Mouse (Mus musculus) liver, adult 2 months (tissue): ENCODE measurements at regions not wholly inside any gene's neighbourhood (a gene's known extent, or its start where the extent isn't known, plus 50 kb on each side); places are given as distances from the start of the nearest gene placed in this dataset.

Source experiments
- DNase-seq: peaks from one replicate; pipeline ENCODE4 v3.0.0-alpha.2; 2011; ENCODE audit warnings: low read depth, low spot score; ENCODE audit errors: extremely low read depth
- H3K27ac ChIP-seq: fragments of 200-500 bp; replicated peaks from 2 replicates; pipeline ENCODE4 v1.5.1; 2012; ENCODE audit warnings: low read depth, mild to moderate bottlenecking, control low read depth, inconsistent platforms, low read length; ENCODE audit not compliant: insufficient read depth
- H3K27me3 ChIP-seq: fragments of 200-500 bp; 2 replicates; pipeline ENCODE4 v1.6.1; 2012; ENCODE audit warnings: mild to moderate bottlenecking, moderate library complexity, low read length, inconsistent platforms; ENCODE audit not compliant: control insufficient read depth, insufficient read depth
- H3K36me3 ChIP-seq: fragments of 200-500 bp; 2 replicates; pipeline ENCODE4 v1.6.1; 2012; ENCODE audit warnings: low read length, inconsistent platforms; ENCODE audit not compliant: control insufficient read depth, insufficient read depth
- H3K4me1 ChIP-seq: fragments of 200-500 bp; 2 replicates; pipeline ENCODE4 v1.6.1; 2011; ENCODE audit warnings: low read length; ENCODE audit not compliant: control insufficient read depth, insufficient read depth
- H3K4me3 ChIP-seq: fragments of 200-500 bp; 2 replicates; pipeline ENCODE4 v1.5.1; 2011; ENCODE audit warnings: low read depth, mild to moderate bottlenecking, control low read depth, low read length, moderate library complexity; ENCODE audit not compliant: insufficient read depth
- H3K79me2 ChIP-seq: fragments of 200-500 bp; 2 replicates; pipeline ENCODE4 v1.6.1; 2012; ENCODE audit warnings: inconsistent platforms, mild to moderate bottlenecking, low read length, moderate library complexity; ENCODE audit not compliant: control insufficient read depth, insufficient read depth
- H3K9ac ChIP-seq: fragments of 200-500 bp; 2 replicates; pipeline ENCODE4 v1.6.1; 2012; ENCODE audit warnings: low read depth, mild to moderate bottlenecking, control low read depth, inconsistent platforms, low read length
- CTCF ChIP-seq: fragments of 200-500 bp; IDR thresholded peaks from 2 replicates; pipeline ENCODE4 v1.5.1; 2011; ENCODE audit warnings: low read depth, low read length, control low read depth
- POLR2A ChIP-seq: fragments of 200-500 bp; IDR thresholded peaks from 2 replicates; pipeline ENCODE4 v1.6.1; 2011; ENCODE audit warnings: low read length, control low read depth; ENCODE audit not compliant: insufficient read depth; ENCODE audit errors: extremely low read depth
- WGBS: fragments of 180-500 bp; shearing (Covaris S2); methylation state at CpG from one replicate; pipeline ENCODE4 v1.1.7; 2018; 5-methylcytosine and 5-hydroxymethylcytosine counted together

- no peaks in the 10 kb centered on the region for H3K36me3 ChIP-seq
Measured at GRCm38 (mm10) chr5:75248279-75248678, 96.2 kb downstream of the Pdgfra start.

DNA sequence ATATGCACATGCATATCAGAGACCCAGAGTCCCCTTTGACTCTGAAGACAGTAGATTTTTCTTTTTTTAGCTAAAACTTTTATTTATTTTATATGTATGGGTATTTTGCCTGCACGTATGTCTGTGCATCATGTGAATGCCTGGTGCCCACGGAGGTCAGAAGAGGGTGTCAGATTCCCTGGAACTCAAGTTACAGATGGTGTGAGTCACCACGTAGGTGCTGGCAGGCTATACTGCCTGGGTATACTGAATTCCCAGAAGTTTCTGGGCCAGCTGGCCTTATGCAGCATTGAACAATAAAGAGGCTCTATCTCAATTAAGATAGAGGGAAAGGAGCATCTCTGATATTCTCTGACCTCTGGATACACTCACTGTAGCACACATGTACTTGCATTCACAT lies 97.6 kb downstream of the Pdgfra start:
- Histone ChIP-seq H3K4me3 (no peak overlapping the region), H3K36me3 (no peaks in the 10 kb centered on the region), H3K79me2 (no peaks in the 10 kb centered on the region), H3K9ac (no peak overlapping the region), H3K27ac (no peak overlapping the region), H3K4me1 (peaks cover 3% of the 10 kb centered on the region; the same call in 1 of the 2 replicates), H3K27me3 (no peaks in the 10 kb centered on the region)
- TF ChIP-seq POLR2A = no peak
- no peak for TF ChIP-seq CTCF
- no peak for DNase-seq
- WGBS = 89% methylated on average over 3 of the region's 3 CpGs

More at GRCm38 (mm10) chr5:75248279-75248678, 96.2 kb downstream of the Pdgfra start:
- no peak overlapping the region for H3K4me3 ChIP-seq
- no peak overlapping the region for H3K27ac ChIP-seq
- H3K27me3 ChIP-seq = no peaks in the 10 kb centered on the region
- no peaks in the 10 kb centered on the region for H3K79me2 ChIP-seq
- 93% methylated on average over 6 of the region's 6 CpGs for WGBS
- no peak overlapping the region for H3K9ac ChIP-seq
- DNase-seq = no peak
- TF ChIP-seq CTCF = no peak
- TF ChIP-seq POLR2A = no peak
- no peaks in the 10 kb centered on the region for H3K4me1 ChIP-seq

DNA sequence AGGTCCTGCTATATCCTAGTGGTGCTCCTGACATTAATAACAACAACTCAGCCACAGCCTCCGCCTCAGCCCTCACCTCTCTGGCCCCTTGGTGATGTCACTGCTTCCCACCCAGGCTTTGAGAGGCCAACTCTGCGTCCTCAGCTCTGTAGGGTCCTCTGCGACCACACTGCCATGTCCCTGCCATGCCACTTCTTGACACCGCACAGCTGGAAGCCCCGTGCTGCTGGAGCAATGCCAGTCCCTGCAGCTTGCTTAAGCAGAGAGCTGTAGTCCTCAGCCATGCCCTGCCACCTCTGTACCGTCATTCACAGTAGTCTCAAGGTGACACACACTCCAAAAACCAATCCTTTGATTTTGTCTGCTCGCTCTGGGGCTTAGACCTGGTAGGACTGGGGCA lies 101.3 kb downstream of the Pdgfra start:
- peaks cover 3% of the 10 kb centered on the region; the same call in 1 of the 2 replicates for H3K4me1 ChIP-seq
- TF ChIP-seq CTCF (no peak), POLR2A (no peak)
- no peak overlapping the region for H3K4me3 ChIP-seq
- DNase-seq = no peak
- no peaks in the 10 kb centered on the region for H3K27me3 ChIP-seq
- no peaks in the 10 kb centered on the region for H3K79me2 ChIP-seq
- H3K36me3 ChIP-seq = no peaks in the 10 kb centered on the region
- no peak overlapping the region for H3K27ac ChIP-seq
- H3K9ac ChIP-seq = no peak overlapping the region
- WGBS = 60% methylated on average over 7 of the region's 7 CpGs

DNA sequence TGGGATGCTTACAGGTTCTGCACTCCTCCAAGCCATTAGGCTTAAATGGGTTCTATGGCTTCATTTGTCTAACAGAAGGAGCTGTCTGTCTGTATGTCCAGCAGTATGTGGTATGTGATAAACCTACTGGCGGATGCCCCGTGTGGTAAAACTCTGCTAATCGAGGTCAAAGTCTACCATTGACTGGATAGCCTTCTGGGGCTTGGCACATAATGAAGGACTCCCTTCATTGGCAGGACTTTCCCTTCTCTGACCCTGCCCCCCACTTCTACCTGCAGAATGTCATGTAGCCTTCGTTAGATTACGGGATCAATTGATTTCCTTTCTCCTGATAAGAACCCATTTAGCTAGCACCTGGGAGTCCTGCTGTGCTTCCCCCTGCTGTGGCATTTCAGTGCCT lies 101.7 kb downstream of the Pdgfra start:
- peak; percentile 73 for DNase-seq
- Histone ChIP-seq H3K4me1 (peaks cover 3% of the 10 kb centered on the region; the same call in 1 of the 2 replicates), H3K4me3 (no peak overlapping the region)

GRCm38 (mm10) chr5:75256186-75256585 lies 104.1 kb downstream of the Pdgfra start:
- Histone ChIP-seq H3K9ac (no peak overlapping the region), H3K79me2 (no peaks in the 10 kb centered on the region), H3K27me3 (no peaks in the 10 kb centered on the region), H3K4me1 (peaks cover 3% of the 10 kb centered on the region; the same call in 1 of the 2 replicates), H3K4me3 (no peak overlapping the region), H3K27ac (no peak overlapping the region), H3K36me3 (no peaks in the 10 kb centered on the region)
- WGBS = 85% methylated on average over 4 of the region's 4 CpGs
- no peak for DNase-seq
- TF ChIP-seq CTCF (no peak), POLR2A (no peak)

More for the DNA sequence above, 101.7 kb downstream of the Pdgfra start:
- Histone ChIP-seq H3K27ac (no peak overlapping the region), H3K79me2 (no peaks in the 10 kb centered on the region), H3K9ac (no peak overlapping the region), H3K36me3 (no peaks in the 10 kb centered on the region), H3K27me3 (no peaks in the 10 kb centered on the region)
- 25% methylated on average over 5 of the region's 5 CpGs for WGBS
- TF ChIP-seq CTCF (no peak), POLR2A (no peak)

GRCm38 (mm10) chr5:75257067-75257466 lies 105.0 kb downstream of the Pdgfra start:
- TF ChIP-seq POLR2A (no peak), CTCF (no peak)
- 78% methylated on average over 2 of the region's 2 CpGs for WGBS
- H3K79me2 ChIP-seq = no peaks in the 10 kb centered on the region
- no peaks in the 10 kb centered on the region for H3K36me3 ChIP-seq
- DNase-seq = no peak
- no peak overlapping the region for H3K27ac ChIP-seq
- H3K9ac ChIP-seq = no peak overlapping the region
- H3K4me1 ChIP-seq = peaks cover 3% of the 10 kb centered on the region; the same call in 1 of the 2 replicates
- H3K4me3 ChIP-seq = no peak overlapping the region
- no peaks in the 10 kb centered on the region for H3K27me3 ChIP-seq
